Mouse (Mus musculus) liver, adult 2 months (tissue): Measurements from ENCODE around the gene Uspl1.

ENCODE experiments used
- CTCF ChIP-seq: fragments of 200-500 bp; IDR thresholded peaks from 2 replicates; pipeline ENCODE4 v1.5.1; 2011; ENCODE audit warnings: low read depth, low read length, control low read depth
- POLR2A ChIP-seq: fragments of 200-500 bp; IDR thresholded peaks from 2 replicates; pipeline ENCODE4 v1.6.1; 2011; ENCODE audit warnings: low read length, control low read depth; ENCODE audit not compliant: insufficient read depth; ENCODE audit errors: extremely low read depth

DNA sequence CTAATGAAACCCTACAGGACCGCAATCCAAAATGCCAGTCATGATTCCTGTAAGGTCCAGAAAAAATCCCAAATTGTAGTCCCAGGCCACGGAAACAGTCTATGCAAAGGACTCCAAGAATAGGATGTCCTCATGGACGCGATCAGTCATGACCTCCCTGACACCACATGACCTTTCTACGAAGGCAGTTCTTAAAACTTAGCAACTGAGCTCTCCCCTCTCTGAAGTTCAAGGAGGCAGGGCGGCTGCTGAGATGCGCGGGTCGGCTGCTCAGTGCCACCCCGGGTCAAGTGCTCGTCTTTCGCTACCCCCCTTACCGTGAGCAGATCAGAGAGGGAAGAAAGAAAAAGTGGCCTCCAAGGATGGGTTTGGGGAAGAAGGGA lies 438 bp upstream of the Uspl1 start:
- TF ChIP-seq CTCF (no peak), POLR2A (no peak)
